Mouse (Mus musculus) layer of hippocampus, adult 9-11 months (tissue): Measurements from ENCODE around the gene Arhgap1.
"Not testable (repeated sequence)": the region's sequence is repeated elsewhere in the genome, so short reads cannot be mapped to it uniquely, and the experiment has no call there.

Source experiments
- DNase-seq: peaks from one replicate; pipeline ENCODE4 v3.0.0; 2022

The Arhgap1 gene

GRCm38 (mm10) chr2:91649553-91650359 lies at the start of gene Arhgap1, which contains the start of gene Zfp408:
Arhgap1 (plus strand) TSS chr2:91649860.
Zfp408 (minus strand) TSS chr2:91649791.
- peak; percentile 97 for DNase-seq

- peak; percentile 27 for DNase-seq
Observed at GRCm38 (mm10) chr2:91600475-91600874, 49.2 kb upstream of the Arhgap1 start.

- DNase-seq, result no peak
Observed at GRCm38 (mm10) chr2:91602389-91602788, 47.3 kb upstream of the Arhgap1 start.

- not testable (repeated sequence) for DNase-seq
Observed at GRCm38 (mm10) chr2:91609370-91609769, 40.3 kb upstream of the Arhgap1 start.

GRCm38 (mm10) chr2:91622356-91622755 lies 27.3 kb upstream of the Arhgap1 start:
- no peak for DNase-seq

- DNase-seq, result not testable (repeated sequence)
Observed at GRCm38 (mm10) chr2:91623366-91623765, 26.3 kb upstream of the Arhgap1 start.

- no peak for DNase-seq
Observed at GRCm38 (mm10) chr2:91627486-91627885, 22.2 kb upstream of the Arhgap1 start.

- no peak for DNase-seq
Observed at GRCm38 (mm10) chr2:91628171-91628570, 21.5 kb upstream of the Arhgap1 start.

GRCm38 (mm10) chr2:91629682-91630081 lies 20.0 kb upstream of the Arhgap1 start:
- DNase-seq, result peak; percentile 70

GRCm38 (mm10) chr2:91630384-91630783 lies 19.3 kb upstream of the Arhgap1 start:
- DNase-seq, result no peak

- no peak for DNase-seq
Observed at GRCm38 (mm10) chr2:91631826-91632225, 17.8 kb upstream of the Arhgap1 start.

- DNase-seq, result no peak
Observed at GRCm38 (mm10) chr2:91632316-91632715, 17.3 kb upstream of the Arhgap1 start.

GRCm38 (mm10) chr2:91633334-91633977 lies 16.2 kb upstream of the Arhgap1 start:
- DNase-seq, result no peak

GRCm38 (mm10) chr2:91634841-91635240 lies 14.8 kb upstream of the Arhgap1 start:
- DNase-seq, result no peak

GRCm38 (mm10) chr2:91635486-91635885 lies 14.2 kb upstream of the Arhgap1 start:
- no peak for DNase-seq

GRCm38 (mm10) chr2:91636229-91636628 lies 13.4 kb upstream of the Arhgap1 start, which contains the start of gene F2:
F2 (minus strand) TSS chr2:91636414.
- no peak for DNase-seq

GRCm38 (mm10) chr2:91636727-91637338 lies 12.8 kb upstream of the Arhgap1 start:
- no peak for DNase-seq

- DNase-seq, result no peak
Observed at GRCm38 (mm10) chr2:91638931-91639330, 10.7 kb upstream of the Arhgap1 start.

- DNase-seq, result no peak
Observed at GRCm38 (mm10) chr2:91642825-91643415, 6.7 kb upstream of the Arhgap1 start.

GRCm38 (mm10) chr2:91644021-91644420 lies 5.6 kb upstream of the Arhgap1 start:
- no peak for DNase-seq

GRCm38 (mm10) chr2:91645354-91645753 lies 4.3 kb upstream of the Arhgap1 start:
- DNase-seq, result no peak

GRCm38 (mm10) chr2:91645811-91646210 lies 3.8 kb upstream of the Arhgap1 start:
- no peak for DNase-seq

GRCm38 (mm10) chr2:91646733-91647132 lies 2.9 kb upstream of the Arhgap1 start:
- no peak for DNase-seq
